Mouse (Mus musculus) kidney, postnatal 14 days (tissue): Measurements from ENCODE around the gene Ccdc28a.

ENCODE experiments used
- DNase-seq: peaks from one replicate; pipeline ENCODE4 v3.0.0; 2022; ENCODE audit warnings: mixed read lengths

Gene Ccdc28a

DNA sequence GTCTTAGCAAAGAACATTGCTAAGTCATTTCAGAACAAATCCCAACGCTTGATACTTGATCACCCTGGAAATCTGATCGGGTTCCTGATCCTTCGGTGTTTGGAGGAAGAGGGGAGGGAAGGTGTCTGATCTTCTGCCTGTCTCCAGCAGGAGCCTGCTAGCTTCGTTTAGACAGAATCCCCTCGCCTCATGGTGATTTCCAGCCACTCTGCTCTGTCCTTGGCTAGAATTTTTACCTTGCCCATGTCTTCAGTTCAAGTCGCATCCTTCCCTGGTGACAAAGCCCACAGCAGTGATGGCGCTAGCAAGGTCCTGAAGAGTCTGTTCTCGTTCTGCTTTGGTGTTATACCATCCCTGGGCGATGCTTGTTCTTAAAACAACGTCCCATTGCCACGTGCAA lies 40.6 kb downstream of the Ccdc28a start:
- no peak for DNase-seq

DNA sequence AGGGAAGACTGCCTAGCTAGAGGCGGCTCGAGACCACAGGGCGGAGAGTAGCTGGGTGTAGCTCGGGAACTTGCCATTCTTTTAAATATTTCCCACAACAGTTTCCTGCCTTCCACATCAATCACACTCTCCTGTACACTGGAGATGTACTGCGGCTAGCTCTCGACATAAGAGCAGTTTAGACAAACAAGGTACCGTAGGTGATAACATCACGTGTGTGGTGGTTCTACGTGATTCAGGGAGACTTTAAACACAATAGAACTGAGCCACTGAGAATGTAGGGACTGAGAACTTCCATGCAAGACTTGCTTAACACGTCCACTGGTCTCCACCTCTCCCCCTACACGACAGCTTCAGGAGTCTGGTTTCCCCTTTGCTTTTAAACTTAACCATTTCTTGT lies 41.6 kb downstream of the Ccdc28a start:
- DNase-seq, result no peak

DNA sequence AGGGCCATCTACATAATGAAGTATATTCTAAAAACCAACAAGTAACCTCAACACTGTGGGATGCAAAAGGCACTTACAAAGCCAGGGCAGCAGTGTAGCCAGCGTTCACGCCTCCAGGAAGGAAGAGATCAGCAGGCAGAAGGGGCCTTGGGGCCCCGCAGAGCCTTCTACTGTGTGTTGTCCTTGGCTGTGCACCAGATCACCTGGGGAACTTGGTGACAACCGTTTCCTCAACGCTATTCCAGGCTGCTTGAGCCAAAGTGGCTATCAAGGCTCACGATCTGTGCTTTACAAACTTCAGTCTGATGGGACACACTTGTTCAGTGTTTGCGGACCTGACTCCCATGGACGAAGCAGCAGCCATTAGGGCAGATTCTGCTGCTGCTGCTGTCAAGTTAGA lies 43.1 kb downstream of the Ccdc28a start:
- no peak for DNase-seq

DNA sequence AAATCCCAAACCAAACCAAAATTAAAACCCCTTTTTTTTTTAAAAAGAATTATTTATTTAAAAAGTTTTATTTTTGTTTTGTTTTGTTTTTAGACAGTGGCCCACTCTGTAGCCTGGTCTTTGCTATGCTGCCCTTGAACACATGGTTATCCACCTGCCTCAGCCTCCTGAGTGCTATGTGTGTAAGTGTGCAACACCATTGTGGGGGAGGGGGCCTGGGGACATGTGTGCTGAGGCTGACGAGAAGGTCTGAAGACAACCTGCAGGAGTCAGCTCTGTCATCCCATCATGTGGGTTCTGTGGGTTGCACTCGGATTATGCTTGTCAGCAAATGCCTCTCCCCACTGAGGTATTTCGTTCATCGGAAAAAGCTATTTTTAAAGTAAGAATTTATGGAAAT lies 45.3 kb downstream of the Ccdc28a start:
- no peak for DNase-seq

DNA sequence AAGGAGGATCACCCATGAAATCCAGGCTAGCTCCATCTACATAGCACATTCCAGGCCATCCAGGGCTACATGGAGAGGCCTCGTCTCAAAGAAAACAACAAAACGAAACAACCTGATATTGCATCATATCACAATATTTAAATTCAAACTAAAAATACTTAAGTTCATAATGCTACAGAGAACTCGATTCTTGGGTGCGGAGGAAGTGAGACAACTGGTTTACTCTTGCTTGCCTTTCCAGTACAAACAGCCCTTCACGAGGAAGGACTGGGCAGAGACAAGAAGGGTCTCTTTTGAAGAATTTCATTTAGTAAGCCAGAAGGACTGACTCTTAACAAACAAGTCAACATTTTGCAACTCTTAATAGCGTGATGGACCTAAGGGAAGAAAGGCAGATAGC lies 46.2 kb downstream of the Ccdc28a start:
- DNase-seq, result no peak

DNA sequence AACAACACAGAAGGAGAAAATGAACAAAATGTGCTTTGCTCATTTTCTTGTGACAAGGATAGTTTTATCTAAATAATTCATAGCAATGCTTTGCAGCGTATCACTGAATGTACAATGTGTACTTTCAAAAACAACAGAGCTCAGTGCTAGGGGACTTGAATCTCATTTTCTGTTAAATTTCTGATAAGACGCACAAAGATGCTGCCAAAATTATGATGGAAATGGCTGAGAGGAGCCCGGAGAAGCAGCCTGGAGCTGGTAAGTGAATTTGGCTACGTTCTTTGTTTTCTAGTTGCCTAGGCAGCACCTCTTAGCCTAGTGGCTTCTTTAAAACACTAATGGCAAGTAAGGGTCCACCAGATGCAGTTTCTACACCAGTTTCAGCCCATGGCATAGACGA lies 52.6 kb downstream of the Ccdc28a start:
- DNase-seq, result no peak

DNA sequence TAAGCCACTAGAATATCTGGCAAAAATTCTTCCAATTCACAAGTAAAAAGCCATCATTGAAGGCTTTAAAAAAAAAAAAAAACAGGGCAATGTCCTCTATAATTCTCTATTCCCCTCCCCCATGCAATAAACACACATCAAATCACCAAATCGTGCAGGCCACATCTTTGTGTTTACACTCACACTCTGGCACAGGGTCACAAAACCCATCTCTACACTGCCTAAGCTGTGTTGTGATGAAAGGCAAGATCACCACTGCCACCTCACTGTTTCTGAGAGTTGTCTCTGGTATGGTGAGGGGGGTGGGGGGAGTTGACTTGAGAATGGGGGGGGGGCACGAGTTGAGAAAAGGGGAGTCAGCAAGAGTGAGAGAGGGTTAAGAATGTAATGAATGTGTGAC lies 57.5 kb downstream of the Ccdc28a start:
- DNase-seq, result no peak

DNA sequence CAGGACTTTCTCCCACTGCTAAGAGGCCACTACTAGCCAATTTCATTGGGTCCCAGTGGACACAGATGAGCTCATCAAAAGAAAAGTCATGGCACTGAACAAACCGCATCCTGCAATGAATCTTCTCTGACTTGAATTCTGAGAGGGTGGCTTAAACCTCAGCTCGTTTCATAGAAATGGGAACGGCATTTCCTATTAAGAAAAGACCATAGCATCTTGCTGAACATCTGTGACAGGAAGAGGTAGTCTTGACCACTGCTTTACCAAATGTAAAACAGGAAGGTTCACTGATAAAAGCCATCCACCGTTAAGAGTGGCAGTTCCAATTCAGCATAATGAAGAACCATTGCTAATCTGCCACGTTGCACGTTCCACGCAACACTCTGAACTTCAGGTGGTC lies 58.1 kb downstream of the Ccdc28a start:
- DNase-seq, result no peak

DNA sequence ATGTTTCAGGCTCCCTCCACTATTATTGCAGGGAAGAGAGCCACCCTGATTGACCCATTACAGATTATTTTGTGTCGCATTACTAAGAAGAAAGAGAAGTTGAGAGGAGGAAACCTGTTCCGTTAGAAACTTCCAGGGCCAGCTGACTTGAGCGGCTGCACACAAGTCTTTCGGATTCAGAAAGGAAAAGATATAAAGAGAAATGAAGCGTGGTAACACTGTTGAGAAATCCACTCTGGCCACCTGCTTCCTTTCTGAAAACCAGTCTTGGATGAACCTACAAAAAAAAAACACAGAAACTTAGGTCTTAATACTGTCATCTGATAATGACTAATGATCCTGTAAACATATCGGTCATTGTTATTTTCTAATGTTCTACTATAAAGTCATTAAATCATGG lies 59.7 kb downstream of the Ccdc28a start:
- DNase-seq, result no peak
